Mouse (Mus musculus) cerebellum, adult 2 months (tissue): ENCODE results near the gene Cd9.

ENCODE experiments used
- CTCF ChIP-seq: fragments of 200-500 bp; IDR thresholded peaks from 2 replicates; pipeline ENCODE4 v1.5.1; 2011; ENCODE audit warnings: low read depth, mild to moderate bottlenecking, control low read depth, low read length, moderate library complexity, borderline replicate concordance; ENCODE audit not compliant: insufficient read depth
- POLR2A ChIP-seq: fragments of 200-500 bp; IDR thresholded peaks from 2 replicates; pipeline ENCODE4 v1.6.1; 2011; ENCODE audit warnings: low read length, control low read depth, borderline replicate concordance; ENCODE audit not compliant: insufficient read depth

DNA sequence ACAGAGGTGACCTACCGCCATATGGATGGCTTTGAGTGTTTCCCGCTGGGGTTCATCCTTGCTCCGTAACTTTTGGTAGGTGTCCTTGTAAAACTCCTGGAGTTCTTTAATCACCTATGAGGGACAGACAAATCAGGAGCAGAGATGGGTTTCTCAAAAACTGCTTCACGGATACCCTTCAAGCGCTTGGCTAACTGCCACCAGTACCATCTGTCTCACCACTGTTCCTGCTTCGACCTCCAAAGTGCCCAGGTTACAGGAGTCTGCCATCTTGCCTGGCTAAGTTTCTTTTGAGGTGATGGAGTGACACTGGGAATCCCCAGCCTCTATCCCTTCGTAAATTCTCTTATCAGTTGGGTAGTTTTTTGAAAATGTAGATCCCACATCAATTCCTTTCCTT is 32.3 kb downstream of the Cd9 start:
- no peak for TF ChIP-seq CTCF
- no peak for TF ChIP-seq POLR2A
